Mouse (Mus musculus) cerebellum, adult 2 months (tissue): Measurements from ENCODE around the gene Dgkq.

Experiments used
- CTCF ChIP-seq: fragments of 200-500 bp; IDR thresholded peaks from 2 replicates; pipeline ENCODE4 v1.5.1; 2011; ENCODE audit warnings: low read depth, mild to moderate bottlenecking, control low read depth, low read length, moderate library complexity, borderline replicate concordance; ENCODE audit not compliant: insufficient read depth
- POLR2A ChIP-seq: fragments of 200-500 bp; IDR thresholded peaks from 2 replicates; pipeline ENCODE4 v1.6.1; 2011; ENCODE audit warnings: low read length, control low read depth, borderline replicate concordance; ENCODE audit not compliant: insufficient read depth

- TF ChIP-seq POLR2A (no peak), CTCF (no peak)
Observed at GRCm38 (mm10) chr5:108647820-108648465, 21.5 kb downstream of the Dgkq start.
